Mouse (Mus musculus) thymus, adult 2 months (tissue): ENCODE data around the gene Smg5.

ENCODE experiments used
- CTCF ChIP-seq: fragments of 200-500 bp; IDR thresholded peaks from 2 replicates; pipeline ENCODE4 v1.5.1; 2012; ENCODE audit warnings: mild to moderate bottlenecking, control low read depth, low read length, moderate library complexity, borderline replicate concordance; ENCODE audit not compliant: control insufficient read depth, poor library complexity, insufficient read depth; ENCODE audit errors: extremely low read depth
- POLR2A ChIP-seq: fragments of 200-500 bp; IDR thresholded peaks from 2 replicates; pipeline ENCODE4 v1.6.1; 2012; ENCODE audit warnings: mild to moderate bottlenecking, low read length, control low read depth, moderate library complexity; ENCODE audit not compliant: control insufficient read depth, poor library complexity, insufficient read depth; ENCODE audit errors: extremely low read depth

- TF ChIP-seq CTCF (no peak), POLR2A (no peak)
These were observed 74.6 kb downstream of the Smg5 start for GRCm38 (mm10) chr3:88410645-88411031.
